Mouse (Mus musculus) lung, adult 2 months (tissue): ENCODE data around the gene Rock2. TPM values are rescaled to one million over a fixed set of nuclear protein-coding genes. Genes with fewer than 3 reads are reported as not detected.
"Not testable (repeated sequence)": the region's sequence is repeated elsewhere in the genome, so short reads cannot be mapped to it uniquely, and the experiment has no call there.

Source experiments
- DNase-seq: peaks from one replicate; pipeline ENCODE4 v3.0.0; 2022
- H3K4me1 ChIP-seq: fragments of 200-500 bp; 2 replicates; pipeline ENCODE4 v1.6.1; 2011; ENCODE audit warnings: low read length; ENCODE audit not compliant: control insufficient read depth, insufficient read depth
- H3K4me3 ChIP-seq: fragments of 200-500 bp; replicated peaks from 2 replicates; pipeline ENCODE3; 2011; ENCODE audit warnings: low read depth, mild to moderate bottlenecking, control low read depth, low read length; ENCODE audit errors: extremely low read depth
- CTCF ChIP-seq: fragments of 200-500 bp; IDR thresholded peaks from 2 replicates; pipeline ENCODE4 v1.5.1; 2011; ENCODE audit warnings: mild to moderate bottlenecking, low read length, control low read depth; ENCODE audit not compliant: insufficient read depth
- POLR2A ChIP-seq: fragments of 200-500 bp; IDR thresholded peaks from 2 replicates; pipeline ENCODE4 v1.6.1; 2011; ENCODE audit warnings: low read depth, mild to moderate bottlenecking, control low read depth, low read length, borderline replicate concordance; ENCODE audit errors: extremely low read depth
- WGBS: fragments of 180-500 bp; shearing (Covaris S2); methylation state at CpG from one replicate; pipeline ENCODE4 v1.1.7; 2018; 5-methylcytosine and 5-hydroxymethylcytosine counted together
- polyA plus RNA-seq: library from polyadenylated mRNA; depleted of rRNA; stranded (reverse); fragments of >200 nt; gene quantifications from 2 replicates; pipeline ENCODE4 v1.2.3, GENCODE M21; 2012

Gene Rock2
- polyA plus RNA-seq, 1 experiment = 11.4 TPM

- DNase-seq = no peak
- H3K4me3 ChIP-seq = no peak overlapping the region
- 81% methylated on average over 2 of the region's 2 CpGs for WGBS
- no peak for TF ChIP-seq CTCF
- TF ChIP-seq POLR2A = no peak
- H3K4me1 ChIP-seq = no peaks in the 10 kb centered on the region
Measured at GRCm38 (mm10) chr12:17012067-17012899, 117.6 kb downstream of the Rock2 start.

GRCm38 (mm10) chr12:17015711-17016110 is 121.0 kb downstream of the Rock2 start:
- no peak for DNase-seq
- TF ChIP-seq POLR2A (no peak), CTCF (no peak)
- no peaks in the 10 kb centered on the region for H3K4me1 ChIP-seq
- no peak overlapping the region for H3K4me3 ChIP-seq
- WGBS = 61% methylated on average over 2 of the region's 2 CpGs

- Histone ChIP-seq H3K4me3 (no peak overlapping the region), H3K4me1 (no peaks in the 10 kb centered on the region)
- DNase-seq = peak; percentile 63
- 30% methylated on average over 4 of the region's 4 CpGs for WGBS
- TF ChIP-seq POLR2A (no peak), CTCF (peak; percentile 51; the same call in 1 of the 2 replicates)
Measured at GRCm38 (mm10) chr12:17018468-17018867, 123.8 kb downstream of the Rock2 start.

DNA sequence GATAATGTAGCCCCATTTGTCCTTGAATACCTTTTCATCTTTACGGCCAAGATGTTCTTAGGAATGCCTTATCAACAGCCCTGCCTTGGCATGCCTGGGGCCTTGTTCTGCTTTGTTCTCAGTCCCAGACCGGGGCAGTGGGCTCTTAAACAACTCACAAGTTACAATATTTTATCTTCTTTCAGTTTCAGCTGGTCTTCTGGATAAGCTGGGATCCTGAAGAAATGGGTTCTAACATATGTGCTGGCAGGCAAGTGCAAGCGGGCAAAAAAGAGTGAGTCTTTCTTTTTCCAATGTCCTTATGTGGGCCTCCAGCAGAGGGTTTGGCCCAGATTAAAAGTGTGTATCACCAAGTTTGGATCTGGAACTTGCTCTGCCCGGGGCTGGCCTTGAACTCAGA is 126.4 kb downstream of the Rock2 start:
- not testable (repeated sequence) for H3K4me1 ChIP-seq, H3K4me3 ChIP-seq, DNase-seq
- WGBS = 73% methylated on average over 4 of the region's 4 CpGs

DNA sequence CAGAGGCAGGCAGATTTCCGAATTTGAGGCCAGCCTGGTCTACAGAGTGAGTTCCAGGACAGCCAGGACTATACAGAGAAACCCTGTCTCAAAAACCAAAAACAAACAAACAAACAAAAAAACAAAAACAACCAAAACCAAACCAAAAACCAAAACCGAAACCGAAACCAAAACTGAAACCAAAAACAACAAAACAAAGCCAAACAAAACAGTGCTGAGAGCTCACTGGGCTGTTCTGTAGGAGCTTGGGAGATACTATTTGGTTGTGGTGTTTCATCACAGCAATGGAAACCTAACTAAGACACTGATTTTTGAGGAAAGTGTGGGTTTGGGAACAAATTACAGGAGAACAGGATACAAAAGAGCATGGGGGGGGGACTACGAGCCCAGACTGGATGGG is 127.5 kb downstream of the Rock2 start:
- no peak for DNase-seq
- no peak overlapping the region for H3K4me3 ChIP-seq
- no peak for TF ChIP-seq POLR2A
- TF ChIP-seq CTCF = no peak
- no peaks in the 10 kb centered on the region for H3K4me1 ChIP-seq
- WGBS = 88% methylated on average over 4 of the region's 4 CpGs

- no peak for DNase-seq
Measured at GRCm38 (mm10) chr12:17024554-17025110, 129.9 kb downstream of the Rock2 start.

DNA sequence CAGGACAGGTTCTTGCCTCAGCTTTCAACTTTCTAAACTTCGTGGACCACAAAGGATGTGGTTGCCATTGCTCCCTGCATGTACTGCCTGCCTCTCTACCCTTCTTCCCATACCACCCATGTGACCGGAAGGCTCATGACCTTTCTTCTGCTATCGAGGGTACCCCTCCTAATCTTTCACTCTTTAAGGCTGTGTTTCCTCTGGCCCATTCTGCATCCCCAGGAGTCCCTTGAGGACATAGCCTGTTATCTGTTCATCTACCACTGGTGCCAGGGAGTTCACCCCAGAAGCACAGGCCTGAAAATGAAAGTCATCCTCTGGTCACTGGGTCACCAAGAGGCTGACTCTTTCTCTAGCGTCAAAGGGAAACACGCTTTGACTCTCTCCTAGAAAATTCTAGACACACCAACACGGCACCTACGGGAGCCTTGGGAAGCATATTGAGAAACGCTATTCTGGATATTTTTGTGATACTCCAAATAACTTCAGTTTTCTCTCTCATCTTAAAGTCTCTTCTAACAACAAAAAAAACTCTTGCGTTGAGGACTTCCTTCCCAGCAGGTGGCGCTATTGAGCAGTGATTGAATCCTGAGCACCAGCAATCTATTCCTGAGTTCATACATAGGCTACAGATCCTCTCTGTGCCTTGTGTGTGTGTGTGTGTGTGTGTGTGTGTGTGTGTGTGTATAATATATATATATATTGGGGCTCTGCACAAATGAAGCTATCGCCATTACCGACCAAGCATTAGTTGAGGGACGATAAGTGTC is 138.2 kb downstream of the Rock2 start:
- WGBS = 36% methylated on average over 13 of the region's 13 CpGs
- DNase-seq = peak; percentile 68
- peak; percentile 43; the same call in 1 of the 2 replicates for TF ChIP-seq CTCF
- TF ChIP-seq POLR2A = no peak
- Histone ChIP-seq H3K4me3 (no peak overlapping the region), H3K4me1 (no peaks in the 10 kb centered on the region)

More at GRCm38 (mm10) chr12:17024554-17025110, 129.9 kb downstream of the Rock2 start:
- WGBS = 86% methylated on average over 6 of the region's 6 CpGs
- H3K4me1 ChIP-seq = no peaks in the 10 kb centered on the region
- no peak overlapping the region for H3K4me3 ChIP-seq
- TF ChIP-seq POLR2A = no peak
- no peak for TF ChIP-seq CTCF

GRCm38 (mm10) chr12:17033464-17033841 is 138.8 kb downstream of the Rock2 start:
- Histone ChIP-seq H3K4me3 (no peak overlapping the region), H3K4me1 (no peaks in the 10 kb centered on the region)
- WGBS = 64% methylated on average over 9 of the region's 9 CpGs
- TF ChIP-seq POLR2A = no peak
- TF ChIP-seq CTCF = no peak
- DNase-seq = no peak

DNA sequence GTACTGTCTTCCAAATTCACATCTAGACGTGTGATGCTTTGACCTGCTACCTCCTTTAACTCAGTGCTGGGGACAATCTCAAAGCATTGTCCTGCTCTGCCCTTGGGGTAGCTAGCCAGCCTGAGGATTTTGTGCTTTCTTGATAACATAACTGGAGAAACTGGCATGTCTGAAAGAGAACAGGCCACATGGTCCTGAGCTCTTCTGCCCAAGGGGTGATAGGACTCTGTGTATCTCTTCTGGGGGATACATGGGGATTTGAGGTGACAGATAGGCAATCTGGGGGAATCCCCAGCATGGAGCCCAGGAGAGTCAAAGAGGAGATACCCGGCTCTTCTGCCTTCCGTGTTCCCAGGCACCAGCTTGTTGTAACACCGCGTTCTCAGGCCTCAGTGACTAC is 140.0 kb downstream of the Rock2 start:
- Histone ChIP-seq H3K4me3 (no peak overlapping the region), H3K4me1 (no peaks in the 10 kb centered on the region)
- TF ChIP-seq POLR2A (no peak), CTCF (no peak)
- no peak for DNase-seq
- 90% methylated on average over 5 of the region's 5 CpGs for WGBS

GRCm38 (mm10) chr12:17035128-17035527 is 140.4 kb downstream of the Rock2 start:
- DNase-seq = no peak
- Histone ChIP-seq H3K4me1 (no peaks in the 10 kb centered on the region), H3K4me3 (no peak overlapping the region)
- WGBS = 61% methylated on average over 2 of the region's 2 CpGs
- TF ChIP-seq CTCF (peak; percentile 56), POLR2A (no peak)

- DNase-seq = no peak
- Histone ChIP-seq H3K4me3 (peak overlapping the region; percentile 7), H3K4me1 (no peaks in the 10 kb centered on the region)
- TF ChIP-seq CTCF (no peak), POLR2A (no peak)
- WGBS = 52% methylated on average over 9 of the region's 9 CpGs
Measured at GRCm38 (mm10) chr12:17036532-17036931, 141.8 kb downstream of the Rock2 start.
